Mouse (Mus musculus): ENCODE data around the gene Nr5a2. TPM values are rescaled to one million over a fixed set of nuclear protein-coding genes. Genes with fewer than 3 reads are reported as not detected.

Nr5a2 gene
- polyA plus RNA-seq, 1 experiment from 2014 or later, result 0.48 TPM

DNA sequence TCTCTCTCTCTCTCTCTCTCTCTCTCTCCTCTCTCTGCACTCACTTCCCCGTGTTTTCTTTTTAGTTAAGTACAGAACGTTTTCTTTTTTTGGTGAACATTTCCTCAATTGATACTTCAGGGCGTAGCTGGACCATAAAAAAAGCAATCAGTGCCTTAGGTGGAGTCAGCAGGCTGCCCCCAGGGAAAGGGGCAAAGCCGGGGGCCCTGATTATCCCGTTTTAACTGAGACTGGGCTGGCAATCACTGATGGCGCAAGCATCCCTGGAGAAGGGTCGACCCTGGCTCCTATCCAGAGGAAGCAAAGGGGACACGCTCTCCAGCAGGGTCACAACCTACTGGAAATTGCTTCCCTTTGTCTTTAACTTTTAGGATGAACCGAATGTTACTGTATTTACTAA is 1.6 kb downstream of the Nr5a2 start:
- Histone ChIP-seq H3K9me3 (replicated peaks) (no peaks in the 10 kb centered on the region), H3K36me3 (ENCODE audit: poor library complexity, severe bottlenecking) (no peaks in the 10 kb centered on the region), H3K27me3 (peaks cover 68% of the 10 kb centered on the region), H3K27ac (no peak overlapping the region), H3K4me1 (0 out of 2 replicates have a peak, but pooled peaks cover 3% of the 10 kb centered on the region), H3K9ac (no peak overlapping the region), H3K4me2 (no peak overlapping the region), H3K4me3 (no peak overlapping the region)
- 4% methylated on average over 9 of the region's 9 CpGs for WGBS
- ATAC-seq, result no peak

DNA sequence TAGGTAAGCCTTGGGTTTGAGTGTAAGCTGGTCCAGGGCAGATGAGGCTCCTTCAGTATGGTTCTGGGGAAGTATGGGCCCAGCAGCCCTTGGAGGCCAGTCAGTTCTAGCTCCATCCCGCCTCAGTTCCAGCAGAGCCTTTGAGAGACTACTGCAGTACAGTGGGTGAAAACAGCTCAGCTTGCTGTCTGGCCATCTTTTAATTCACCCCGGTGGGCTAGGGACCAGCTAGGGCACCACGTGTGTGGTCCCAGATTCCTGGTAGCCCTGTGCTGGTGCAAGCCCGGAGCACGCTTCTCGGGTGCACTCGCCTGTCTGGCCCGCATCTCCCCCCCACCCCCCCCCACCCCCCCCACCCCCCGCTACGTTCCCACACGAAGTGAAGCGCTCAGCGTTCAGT is 2.1 kb downstream of the Nr5a2 start:
- H3K9ac ChIP-seq, result no peak overlapping the region
- H3K4me2 ChIP-seq, result no peak overlapping the region
- peaks cover 6% of the 10 kb centered on the region; the same call in 1 of the 2 replicates for H3K4me1 ChIP-seq
- peaks cover 72% of the 10 kb centered on the region for H3K27me3 ChIP-seq
- H3K4me3 ChIP-seq, result no peak overlapping the region
- no peaks in the 10 kb centered on the region for H3K9me3 ChIP-seq (replicated peaks)
- under 1% methylated on average over 8 of the region's 13 CpGs for WGBS
- H3K27ac ChIP-seq, result no peak overlapping the region
- peak; percentile 36; the same call in 1 of the 2 replicates for ATAC-seq
- no peaks in the 10 kb centered on the region for H3K36me3 ChIP-seq (ENCODE audit: poor library complexity, severe bottlenecking)

DNA sequence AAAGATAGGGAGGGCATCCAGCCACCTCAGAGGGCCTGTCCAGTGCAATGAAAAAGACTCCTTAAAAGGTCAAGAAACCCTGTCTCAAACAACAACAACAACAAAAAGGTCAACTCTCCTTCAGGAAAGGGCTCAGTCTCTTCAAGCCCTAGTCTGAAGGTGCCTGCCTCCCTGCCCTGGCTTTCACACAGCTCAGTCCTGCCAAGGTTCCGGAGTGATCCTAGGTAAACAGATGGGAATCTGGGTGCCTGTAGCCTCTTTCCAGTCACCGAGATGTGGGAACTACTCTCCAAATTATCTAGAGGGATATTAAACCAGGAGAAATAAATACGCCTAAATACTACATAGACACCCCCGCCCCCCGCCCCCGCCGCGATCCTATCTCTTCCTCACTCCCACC is 2.6 kb downstream of the Nr5a2 start:
- WGBS, result 18% methylated on average over 8 of the region's 8 CpGs
- ATAC-seq, result no peak
- H3K4me2 ChIP-seq, result no peak overlapping the region
- H3K36me3 ChIP-seq (ENCODE audit: poor library complexity, severe bottlenecking), result no peaks in the 10 kb centered on the region
- no peak overlapping the region for H3K9ac ChIP-seq
- peaks cover 77% of the 10 kb centered on the region for H3K27me3 ChIP-seq
- peaks cover 11% of the 10 kb centered on the region for H3K4me1 ChIP-seq
- no peaks in the 10 kb centered on the region for H3K9me3 ChIP-seq (replicated peaks)
- no peak overlapping the region for H3K27ac ChIP-seq
- H3K4me3 ChIP-seq, result no peak overlapping the region

DNA sequence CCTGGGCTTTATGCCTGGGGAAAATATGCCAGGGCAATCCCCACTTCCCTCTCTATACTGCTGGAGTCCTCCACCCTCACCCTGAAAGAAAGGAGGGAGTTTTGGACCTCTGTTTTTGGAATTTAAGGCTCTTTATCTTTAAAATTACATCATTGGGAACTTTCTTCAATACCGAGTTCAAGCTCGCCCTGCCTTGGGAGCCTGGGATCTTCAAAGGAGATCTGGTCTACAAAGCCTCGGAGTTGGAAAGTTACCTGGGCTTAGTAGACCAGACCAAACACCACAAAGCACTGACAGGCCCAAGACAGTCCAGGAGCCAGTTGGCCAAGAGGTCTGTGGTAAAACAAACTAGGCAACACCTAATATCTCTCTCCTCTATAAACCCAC is 6.1 kb downstream of the Nr5a2 start:
- Histone ChIP-seq H3K4me2 (no peak overlapping the region), H3K27ac (no peak overlapping the region), H3K4me1 (peaks cover 30% of the 10 kb centered on the region), H3K27me3 (peaks cover 97% of the 10 kb centered on the region), H3K9ac (no peak overlapping the region), H3K9me3 (replicated peaks) (peaks cover 5% of the 10 kb centered on the region; the same call in 1 of the 2 replicates), H3K36me3 (ENCODE audit: poor library complexity, severe bottlenecking) (no peaks in the 10 kb centered on the region), H3K4me3 (no peak overlapping the region)
- no peak for ATAC-seq
- WGBS, result 9% methylated on average over 3 of the region's 3 CpGs

DNA sequence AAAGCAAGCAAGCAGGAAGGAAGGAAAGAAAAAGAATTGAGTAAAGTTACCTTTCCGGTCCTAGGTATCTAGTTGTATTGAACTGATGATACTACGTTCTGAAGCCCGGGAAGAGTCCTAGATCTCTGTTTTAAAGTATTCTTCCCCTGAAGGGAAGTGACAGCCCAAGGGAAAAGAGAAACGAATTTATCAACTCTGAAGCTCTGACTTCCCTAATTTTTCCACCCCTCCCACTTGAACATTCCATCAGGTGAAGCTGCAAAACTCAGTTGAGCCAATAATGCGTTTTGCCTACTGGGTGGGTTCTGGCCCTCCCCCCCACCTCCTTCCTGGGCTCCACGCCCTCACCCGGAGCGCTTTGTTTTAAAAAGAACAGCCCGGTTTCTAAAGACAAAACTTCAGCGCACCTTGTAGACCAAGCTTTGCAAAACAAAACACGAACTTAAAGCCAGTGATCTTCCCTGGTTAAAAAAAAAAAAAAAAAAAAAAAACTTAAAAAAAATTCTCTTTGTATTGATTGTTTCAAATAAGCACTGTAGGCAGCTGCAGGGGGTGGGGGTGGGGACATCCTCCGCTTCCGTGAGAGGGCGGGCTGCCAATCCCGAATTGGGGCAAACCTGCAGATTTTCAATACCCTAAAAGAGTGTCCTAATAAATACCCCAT is 6.7 kb downstream of the Nr5a2 start:
- WGBS, result under 1% methylated on average over 15 of the region's 15 CpGs

DNA sequence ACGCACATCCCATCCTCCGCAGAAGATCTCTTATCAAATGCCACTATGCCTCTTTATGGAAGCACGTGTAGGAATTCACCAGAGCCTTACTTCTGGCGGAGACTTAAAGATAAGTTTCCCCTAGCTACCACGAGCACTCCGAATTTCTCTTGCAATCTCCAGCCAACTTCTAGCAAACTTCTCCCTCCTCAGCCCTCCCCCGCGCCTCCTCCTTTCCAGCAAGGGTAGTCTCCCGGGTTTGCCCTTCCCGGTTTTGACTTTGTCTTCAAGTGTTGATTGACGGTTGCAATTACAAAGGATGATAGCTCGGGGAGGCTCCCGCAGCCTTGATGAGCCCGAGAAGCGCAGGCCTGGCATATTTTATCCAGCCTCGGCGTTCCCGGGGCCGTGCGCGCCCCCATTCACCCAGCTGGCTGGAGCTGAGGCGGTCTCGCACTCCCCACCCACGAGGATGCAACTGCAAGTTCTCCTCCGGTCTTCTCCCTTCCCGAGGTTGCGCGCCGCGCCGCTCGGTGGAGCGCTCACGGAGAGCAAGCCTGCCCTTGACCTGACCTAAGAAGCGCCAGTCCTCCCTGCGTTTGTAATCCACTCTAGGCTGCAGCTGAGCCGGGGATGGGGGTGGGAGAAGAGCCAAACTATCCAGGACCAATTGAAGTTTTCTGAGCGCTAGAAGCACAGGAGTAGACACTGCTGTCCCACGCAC is 7.5 kb downstream of the Nr5a2 start:
- Histone ChIP-seq H3K9me3 (replicated peaks) (peaks cover 5% of the 10 kb centered on the region; the same call in 1 of the 2 replicates), H3K9ac (no peak overlapping the region), H3K36me3 (ENCODE audit: poor library complexity, severe bottlenecking) (no peaks in the 10 kb centered on the region), H3K4me1 (peaks cover 40% of the 10 kb centered on the region), H3K27ac (no peak overlapping the region), H3K4me3 (peak overlapping the region; percentile 29), H3K4me2 (peak overlapping the region; percentile 56), H3K27me3 (peaks cover 100% of the 10 kb centered on the region)
- peak; percentile 39; the same call in 1 of the 2 replicates for ATAC-seq
- under 1% methylated on average over 39 of the region's 39 CpGs for WGBS

More for the DNA sequence above, 6.7 kb downstream of the Nr5a2 start:
- Histone ChIP-seq H3K36me3 (ENCODE audit: poor library complexity, severe bottlenecking) (no peaks in the 10 kb centered on the region), H3K27me3 (peaks cover 97% of the 10 kb centered on the region), H3K9me3 (replicated peaks) (peaks cover 5% of the 10 kb centered on the region; the same call in 1 of the 2 replicates), H3K4me1 (peaks cover 32% of the 10 kb centered on the region), H3K27ac (no peak overlapping the region), H3K4me3 (no peak overlapping the region), H3K4me2 (no peak overlapping the region), H3K9ac (no peak overlapping the region)
- no peak for ATAC-seq

DNA sequence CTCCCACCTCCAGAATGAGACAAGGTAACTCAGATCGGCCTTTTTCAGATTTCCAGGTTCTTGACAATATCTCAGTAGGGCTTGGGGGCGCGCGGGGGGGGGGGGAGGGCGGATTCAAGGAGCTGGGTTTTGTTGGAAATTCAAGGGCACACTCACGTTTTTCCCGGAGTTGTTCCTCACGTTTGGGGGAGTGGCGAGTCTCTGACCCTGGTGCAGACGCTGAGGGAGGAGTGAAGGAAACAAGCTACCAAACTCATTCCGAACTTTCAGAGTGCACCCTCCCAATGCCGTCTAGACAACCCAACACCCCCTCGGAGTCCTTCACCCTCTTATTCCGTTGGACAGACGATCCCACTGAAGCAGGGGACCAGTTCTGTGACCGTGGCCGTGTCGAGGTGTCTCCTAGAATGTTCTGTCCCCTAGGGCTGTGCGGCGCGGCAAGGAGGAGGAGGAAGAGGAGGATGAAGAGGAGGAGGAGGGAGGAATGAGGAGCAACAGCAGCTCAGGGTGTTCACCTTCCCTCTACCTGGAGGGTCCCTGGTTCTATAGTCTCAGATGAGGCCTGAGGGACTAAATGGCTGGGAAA is 8.2 kb downstream of the Nr5a2 start:
- Histone ChIP-seq H3K4me3 (peak overlapping the region; percentile 29), H3K9me3 (replicated peaks) (peaks cover 5% of the 10 kb centered on the region; the same call in 1 of the 2 replicates), H3K4me2 (peak overlapping the region; percentile 56), H3K27me3 (peaks cover 100% of the 10 kb centered on the region), H3K4me1 (peaks cover 45% of the 10 kb centered on the region), H3K36me3 (ENCODE audit: poor library complexity, severe bottlenecking) (no peaks in the 10 kb centered on the region), H3K27ac (no peak overlapping the region), H3K9ac (no peak overlapping the region)
- no peak for ATAC-seq
- WGBS, result 1% methylated on average over 19 of the region's 21 CpGs

DNA sequence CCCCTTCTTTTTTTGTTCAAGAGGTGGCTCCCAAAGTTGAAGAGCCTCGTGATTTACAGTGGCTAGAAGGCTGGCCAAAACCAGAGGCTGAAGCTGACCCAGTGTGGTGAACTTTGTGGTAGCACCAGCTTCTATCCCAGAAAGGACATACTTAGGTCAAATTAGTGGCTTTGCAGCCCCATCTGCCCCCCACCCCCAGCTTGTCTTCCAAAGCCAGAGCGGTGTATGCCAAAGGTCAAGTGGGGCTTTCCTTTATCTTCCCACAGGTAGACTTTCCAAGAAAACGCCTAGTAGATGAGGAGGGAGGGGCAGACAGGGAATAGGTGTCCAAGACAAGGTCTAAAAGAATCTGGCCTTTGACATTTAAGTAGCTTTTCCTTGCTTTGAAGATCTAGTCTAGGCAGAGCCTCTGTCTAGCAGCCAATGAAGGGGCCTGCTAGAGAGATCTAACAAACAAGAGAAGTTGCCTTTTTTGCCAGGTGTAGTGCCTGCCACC is 9.0 kb downstream of the Nr5a2 start:
- Histone ChIP-seq H3K4me2 (no peak overlapping the region), H3K9ac (no peak overlapping the region), H3K4me3 (no peak overlapping the region), H3K27me3 (peaks cover 100% of the 10 kb centered on the region), H3K36me3 (ENCODE audit: poor library complexity, severe bottlenecking) (no peaks in the 10 kb centered on the region), H3K9me3 (replicated peaks) (peaks cover 5% of the 10 kb centered on the region; the same call in 1 of the 2 replicates), H3K4me1 (peaks cover 47% of the 10 kb centered on the region), H3K27ac (no peak overlapping the region)
- WGBS, result 17% methylated on average over 3 of the region's 3 CpGs
- ATAC-seq, result no peak

DNA sequence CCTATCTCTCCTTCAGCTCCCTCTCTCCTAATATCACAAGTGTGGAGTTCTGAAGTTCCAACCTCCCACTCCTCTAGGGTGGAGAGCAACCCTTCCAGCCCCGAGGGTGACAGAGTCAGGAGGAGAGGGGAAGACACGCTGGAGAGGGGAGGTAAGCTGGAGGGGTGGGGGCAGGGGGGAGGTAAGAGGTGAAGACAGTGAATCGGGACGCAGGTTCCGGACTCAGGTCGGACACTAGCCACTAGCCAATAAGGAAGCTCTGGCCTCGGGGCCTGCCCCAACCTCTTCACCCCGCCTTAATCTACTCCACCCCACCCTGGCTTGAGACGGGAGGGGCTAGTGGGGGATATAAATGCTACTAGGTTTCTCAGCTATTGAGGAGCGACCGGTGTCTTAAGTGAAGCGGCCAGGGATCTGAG is 10.9 kb downstream of the Nr5a2 start:
- H3K4me2 ChIP-seq, result peak overlapping the region; percentile 88
- no peak overlapping the region for H3K27ac ChIP-seq
- H3K9me3 ChIP-seq (replicated peaks), result peaks cover 5% of the 10 kb centered on the region; the same call in 1 of the 2 replicates
- H3K9ac ChIP-seq, result peak overlapping the region; percentile 59; the same call in 1 of the 2 replicates
- peak overlapping the region; percentile 47 for H3K4me3 ChIP-seq
- H3K36me3 ChIP-seq (ENCODE audit: poor library complexity, severe bottlenecking), result no peaks in the 10 kb centered on the region
- ATAC-seq, result peak; percentile 22; the same call in 1 of the 2 replicates
- H3K4me1 ChIP-seq, result peaks cover 47% of the 10 kb centered on the region
- H3K27me3 ChIP-seq, result peaks cover 99% of the 10 kb centered on the region
- WGBS, result 1% methylated on average over 12 of the region's 12 CpGs

DNA sequence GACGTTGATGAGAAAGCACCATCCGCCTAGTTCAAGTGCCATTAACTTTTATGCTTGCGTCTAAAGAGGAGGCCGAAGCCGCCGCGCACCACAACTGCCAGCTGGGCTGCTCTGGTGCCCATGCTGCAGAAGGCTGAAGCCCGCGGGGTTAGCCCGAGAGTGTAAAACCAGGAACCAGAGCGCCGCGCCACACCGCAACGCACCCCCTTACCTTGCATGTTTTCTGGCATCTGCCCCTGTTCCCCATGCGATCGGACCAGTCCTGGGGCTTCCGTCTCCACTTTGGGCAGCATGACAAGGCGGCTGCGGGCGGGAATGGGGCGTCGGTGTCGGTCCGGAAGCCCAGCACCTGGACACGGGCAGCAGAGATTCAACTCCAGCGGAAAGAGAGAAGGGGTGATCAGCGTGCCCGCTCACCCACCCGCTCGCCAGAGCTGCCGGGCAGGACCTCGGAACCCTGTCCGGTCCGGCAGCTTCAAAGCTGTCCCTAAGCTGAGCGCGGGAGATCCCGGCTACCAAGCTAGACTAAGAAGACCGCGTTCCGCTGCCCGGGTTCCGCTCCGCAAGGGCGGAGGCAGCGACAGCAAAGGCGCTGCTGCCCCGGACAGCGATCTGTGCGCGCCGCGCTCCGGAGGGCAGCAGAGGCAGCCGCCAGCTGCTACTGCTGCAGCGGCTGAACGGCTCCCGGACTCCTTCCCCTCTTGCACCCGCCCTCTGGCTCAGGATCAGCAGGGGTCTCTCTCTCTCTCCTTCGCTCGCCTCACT is 11.6 kb downstream of the Nr5a2 start:
- Histone ChIP-seq H3K4me3 (peak overlapping the region; percentile 47), H3K27ac (no peak overlapping the region), H3K4me1 (peaks cover 47% of the 10 kb centered on the region), H3K9me3 (replicated peaks) (peaks cover 5% of the 10 kb centered on the region; the same call in 1 of the 2 replicates), H3K4me2 (peak overlapping the region; percentile 88), H3K36me3 (ENCODE audit: poor library complexity, severe bottlenecking) (no peaks in the 10 kb centered on the region), H3K9ac (peak overlapping the region; percentile 59), H3K27me3 (peaks cover 97% of the 10 kb centered on the region)
- 0% methylated on average over 61 of the region's 61 CpGs for WGBS
- ATAC-seq, result peak; percentile 66

DNA sequence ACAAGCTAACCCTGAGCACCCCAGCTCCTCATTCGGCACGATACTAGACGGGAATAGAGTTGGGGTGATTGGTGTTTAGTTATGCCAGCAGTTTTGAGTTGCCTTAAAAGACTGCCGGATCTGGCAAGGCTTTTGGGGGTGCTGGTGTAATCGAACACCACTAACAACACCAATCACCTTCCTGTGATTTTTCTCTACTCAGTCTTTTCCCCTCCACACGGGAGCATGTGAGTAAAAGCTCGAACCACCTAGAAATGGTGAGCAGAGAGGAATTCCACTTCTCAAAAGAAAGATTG is 12.2 kb downstream of the Nr5a2 start:
- no peak overlapping the region for H3K27ac ChIP-seq
- peaks cover 97% of the 10 kb centered on the region for H3K27me3 ChIP-seq
- no peak overlapping the region for H3K9ac ChIP-seq
- peak overlapping the region; percentile 47; the same call in 1 of the 2 replicates for H3K4me3 ChIP-seq
- H3K9me3 ChIP-seq (replicated peaks), result peaks cover 5% of the 10 kb centered on the region; the same call in 1 of the 2 replicates
- H3K4me1 ChIP-seq, result peaks cover 43% of the 10 kb centered on the region
- H3K4me2 ChIP-seq, result peak overlapping the region; percentile 88
- whole genome bisulfite sequencing, result under 1% methylated on average over 7 of the region's 7 CpGs
- ATAC-seq, result no peak
- no peaks in the 10 kb centered on the region for H3K36me3 ChIP-seq (ENCODE audit: poor library complexity, severe bottlenecking)
